Mouse (Mus musculus) ovary, postnatal 10 days (tissue): Measurements from ENCODE around the gene Ptcd1.
"Not testable (repeated sequence)": the region's sequence is repeated elsewhere in the genome, so short reads cannot be mapped to it uniquely, and the experiment has no call there.

Source experiments
- DNase-seq: peaks from one replicate; pipeline ENCODE4 v3.0.0; 2022; ENCODE audit warnings: low spot score

The Ptcd1 gene

DNA sequence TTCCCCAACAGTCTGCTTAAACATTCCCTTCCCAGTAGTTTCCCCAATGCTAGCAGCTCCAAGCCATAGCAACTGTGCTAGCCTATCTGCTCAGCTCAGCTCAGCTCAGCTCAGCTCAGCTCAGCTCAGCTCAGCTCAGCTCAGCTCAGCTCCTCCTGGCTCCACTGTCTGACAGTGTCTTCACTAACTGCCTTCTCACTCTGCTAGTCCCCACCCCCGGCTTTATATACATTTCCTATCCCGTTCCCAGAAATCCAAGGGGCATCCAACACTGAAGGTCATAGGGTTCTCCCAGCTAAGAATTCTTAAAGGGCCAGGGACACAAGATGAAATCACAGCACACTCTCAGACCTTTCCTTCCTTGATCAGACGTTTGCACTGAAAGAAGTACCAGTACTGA, 2.2 kb downstream of the Ptcd1 start:
- DNase-seq, result no peak

DNA sequence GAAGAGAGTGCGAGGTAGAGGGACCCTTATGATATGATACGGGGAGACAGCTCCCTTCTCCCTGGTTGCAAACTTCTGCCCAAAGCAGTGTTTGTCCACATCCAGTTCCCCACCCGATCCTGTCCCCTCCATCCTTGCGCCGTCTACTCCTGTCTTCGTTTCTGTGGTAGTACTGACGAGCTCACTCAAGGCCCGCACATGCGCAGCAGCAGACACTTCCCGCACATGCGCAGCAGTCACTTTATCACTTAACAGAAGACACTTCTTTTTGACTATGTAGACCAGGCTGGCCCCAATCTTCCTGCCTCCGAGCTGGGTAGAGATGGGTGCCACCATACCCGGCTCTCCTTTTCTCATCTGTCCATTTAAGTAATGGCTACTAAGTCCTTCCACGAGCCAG, 5.5 kb downstream of the Ptcd1 start:
- no peak for DNase-seq

DNA sequence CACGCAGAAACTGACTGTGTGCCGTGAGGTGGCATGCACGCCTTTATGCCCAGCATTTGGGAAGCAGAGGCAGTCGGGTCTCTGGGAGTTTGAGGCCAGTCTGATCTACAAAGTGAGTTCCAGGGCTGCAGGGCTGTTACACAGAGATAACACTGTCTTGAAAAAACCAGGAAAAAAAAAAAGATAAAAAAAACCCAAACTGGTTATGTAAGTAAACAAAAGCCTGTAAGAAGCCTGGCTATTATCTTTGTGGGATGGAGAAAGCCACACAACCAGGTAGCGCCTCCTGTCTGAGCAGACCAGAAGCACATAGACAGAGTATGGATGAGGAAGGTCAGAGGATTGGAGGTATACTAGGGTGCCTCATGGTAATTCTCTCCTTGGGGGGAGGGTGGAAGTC, 14.2 kb downstream of the Ptcd1 start:
- DNase-seq, result no peak

DNA sequence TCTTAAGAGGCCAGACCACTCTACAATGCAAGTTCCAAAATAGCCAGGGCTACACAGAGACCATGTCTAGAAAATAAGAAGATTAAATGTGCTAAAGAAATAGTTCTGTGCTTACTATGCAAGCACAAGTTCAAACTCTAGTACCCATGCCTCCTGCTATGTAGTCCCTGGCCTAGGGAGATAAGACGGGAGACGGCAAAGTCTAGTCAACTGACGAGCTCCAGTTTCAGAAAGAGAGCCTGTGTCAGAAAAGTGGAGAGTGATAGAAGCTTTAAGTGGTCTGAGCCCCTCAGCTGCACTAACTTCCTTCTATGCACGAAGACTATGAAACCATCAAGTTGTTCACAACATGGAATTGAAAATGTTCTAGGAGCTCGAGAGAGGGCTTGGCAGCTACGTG, 17.6 kb downstream of the Ptcd1 start:
- DNase-seq, result no peak

DNA sequence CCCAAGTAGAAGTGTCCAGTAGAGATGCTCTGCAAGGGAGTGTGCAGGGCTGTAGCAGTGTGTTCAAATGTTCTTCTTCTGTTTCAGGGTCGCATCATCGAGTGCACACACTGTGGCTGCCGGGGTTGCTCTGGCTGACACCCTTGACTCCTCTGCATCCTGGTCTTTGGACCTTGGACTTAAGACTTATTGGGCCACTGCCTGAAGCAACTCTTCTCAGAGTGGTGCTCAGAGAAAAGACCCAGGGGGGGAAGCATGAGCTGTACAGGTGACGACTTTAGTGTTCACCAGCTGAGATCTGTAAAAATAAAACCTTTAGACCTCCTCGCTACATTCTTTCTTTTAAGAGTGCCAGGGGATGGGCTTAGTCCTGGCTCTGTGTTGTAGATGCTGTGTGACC, 19.2 kb downstream of the Ptcd1 start:
- DNase-seq, result no peak

DNA sequence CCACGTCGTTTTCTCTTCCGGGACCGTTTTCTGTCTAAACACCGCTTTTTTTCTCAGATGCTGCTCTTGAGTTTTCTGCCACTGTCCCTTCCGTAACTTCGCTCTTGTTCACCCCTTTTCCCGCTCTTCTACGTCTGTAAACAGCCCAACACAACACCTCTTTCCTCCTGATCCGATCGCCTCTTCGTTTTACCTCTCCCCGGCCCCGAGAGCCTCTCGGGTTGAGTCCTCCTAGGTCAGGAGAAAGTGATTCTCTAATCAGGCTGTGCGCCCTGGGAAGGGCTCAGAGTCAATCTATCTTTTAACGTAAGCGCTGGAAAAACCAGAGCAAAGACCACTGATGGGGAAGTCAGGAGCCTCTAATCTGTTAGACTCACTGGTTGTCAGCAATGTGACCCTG, 26.3 kb downstream of the Ptcd1 start:
- no peak for DNase-seq

DNA sequence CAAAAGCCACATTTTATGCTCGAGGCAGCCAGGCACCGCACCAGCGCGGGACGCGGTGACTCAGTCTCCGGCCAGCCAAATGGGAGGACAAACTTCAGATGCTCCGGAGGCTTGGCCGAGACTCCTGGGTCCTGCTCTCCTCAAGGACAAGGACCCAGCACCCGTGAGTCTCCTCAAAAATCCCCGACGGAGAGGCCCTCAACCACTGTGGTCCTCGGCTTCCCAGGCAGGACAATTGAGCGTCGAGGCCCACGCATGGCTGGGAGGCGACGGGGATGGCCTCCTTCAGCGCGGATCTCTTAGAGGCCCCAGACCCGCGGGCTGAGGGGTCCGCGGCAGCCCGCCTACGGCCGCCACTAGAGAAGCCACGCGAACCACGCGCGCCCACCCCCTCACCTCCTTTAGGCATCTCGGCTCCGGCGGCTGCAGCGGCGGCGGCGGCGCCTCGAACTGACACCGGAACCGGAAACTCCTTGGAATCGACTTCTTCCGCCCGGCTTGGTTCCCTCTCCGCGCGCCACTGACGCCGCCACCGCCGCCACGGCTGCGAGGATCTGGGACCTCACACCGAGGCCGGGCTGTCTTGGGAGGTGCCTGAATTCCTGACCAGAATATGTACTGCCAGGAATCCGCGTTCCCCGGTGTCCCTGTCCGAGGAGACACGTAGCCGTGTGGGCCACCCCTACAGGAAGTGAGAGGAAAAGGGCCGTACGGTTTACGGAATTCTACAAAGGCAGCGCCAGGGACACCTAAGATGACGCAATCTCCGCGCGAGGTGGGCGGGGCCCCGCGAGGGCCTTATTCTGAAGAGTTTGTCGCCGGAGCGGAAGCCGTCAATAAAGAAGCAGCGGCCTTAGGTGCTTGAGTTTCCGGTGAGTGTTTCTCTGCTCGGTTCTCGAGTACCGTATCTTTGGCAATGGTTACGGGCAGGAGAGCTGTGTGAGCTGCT, 27.1 kb downstream of the Ptcd1 start, which contains the start of the genes Pdap1 and Bud31:
Gene Pdap1, minus strand, starts transcription at position 668 of the 949 bp plus-strand sequence.
Gene Bud31, plus strand, starts transcription at position 792 of the 949 bp plus-strand sequence.
- peak; percentile 98 for DNase-seq

DNA sequence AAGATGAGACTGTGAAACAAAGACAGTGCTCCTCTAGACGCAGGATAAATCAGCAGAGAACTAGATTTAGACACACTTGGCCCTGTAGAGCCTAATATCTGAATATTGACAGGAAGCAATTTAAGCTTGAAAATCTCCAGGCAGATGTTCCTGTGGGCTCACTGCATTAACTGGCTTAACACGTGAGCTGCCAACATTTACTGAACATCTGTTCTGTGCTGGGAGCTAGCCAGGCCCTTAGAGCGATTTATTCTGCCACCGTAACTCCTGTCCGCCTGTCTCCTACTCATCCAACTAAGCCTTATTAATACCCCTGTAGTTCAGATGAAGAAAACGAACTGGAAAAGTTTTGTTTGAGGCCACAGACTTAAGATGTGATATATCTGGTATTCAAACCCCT, 28.1 kb downstream of the Ptcd1 start:
- DNase-seq, result no peak

DNA sequence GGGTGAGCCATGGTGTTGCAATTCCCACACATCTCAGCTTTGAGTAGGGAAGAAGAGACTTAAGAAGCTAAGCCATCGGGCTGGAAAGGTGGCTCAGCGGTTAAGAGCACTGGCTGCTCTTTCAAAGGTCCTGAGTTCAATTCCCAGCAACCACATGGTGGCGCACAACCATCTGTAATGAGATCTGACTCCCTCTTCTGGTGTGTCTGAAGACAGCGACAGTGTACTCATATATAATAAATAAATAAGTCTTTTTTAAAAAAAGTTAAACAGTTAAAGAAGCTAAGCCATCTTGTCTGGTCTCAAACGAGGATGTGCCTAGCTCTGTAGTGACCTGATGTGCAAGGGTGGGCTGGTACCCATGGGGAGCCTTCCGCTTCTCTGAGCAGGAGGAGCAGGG, 33.6 kb downstream of the Ptcd1 start:
- not testable (repeated sequence) for DNase-seq

DNA sequence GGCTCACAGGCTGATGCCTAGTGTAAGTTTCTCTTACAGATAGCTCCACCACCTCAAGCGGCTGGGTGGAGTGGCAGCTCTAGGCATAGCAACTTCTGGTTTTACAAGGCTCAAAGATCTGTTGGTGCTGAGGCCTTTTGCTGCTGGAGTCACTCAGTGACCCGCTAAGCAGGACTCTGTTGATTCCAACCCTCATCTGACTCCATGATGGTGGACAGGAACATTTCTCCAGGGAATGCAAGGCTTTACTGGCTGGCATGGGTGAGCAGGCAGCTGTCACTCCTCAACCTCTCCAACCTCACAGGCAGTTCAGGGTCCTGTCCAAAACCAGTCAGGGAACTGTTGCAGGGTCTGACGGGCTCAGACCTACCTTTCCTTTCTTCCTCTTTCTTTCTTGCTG, 35.9 kb downstream of the Ptcd1 start:
- DNase-seq, result no peak

DNA sequence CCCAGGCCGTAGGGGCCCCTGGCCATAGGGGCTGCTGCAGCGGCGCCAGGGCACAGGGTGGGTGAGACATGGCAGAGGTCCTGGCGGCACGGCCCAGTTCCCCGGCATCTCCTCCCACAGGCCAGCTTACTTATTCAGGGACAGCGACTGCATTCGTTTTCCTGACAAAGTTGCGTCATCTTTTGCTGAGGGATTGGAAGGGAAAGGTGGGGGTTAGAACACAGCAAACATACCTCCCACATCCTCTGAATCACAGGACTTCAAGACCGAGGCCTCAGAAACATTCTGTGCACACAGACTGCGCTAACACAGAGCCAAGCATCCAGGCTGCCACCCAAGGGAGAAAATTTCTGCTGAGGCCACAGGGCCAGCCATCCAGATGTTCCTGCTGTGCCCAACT, 36.7 kb downstream of the Ptcd1 start:
- DNase-seq, result no peak

DNA sequence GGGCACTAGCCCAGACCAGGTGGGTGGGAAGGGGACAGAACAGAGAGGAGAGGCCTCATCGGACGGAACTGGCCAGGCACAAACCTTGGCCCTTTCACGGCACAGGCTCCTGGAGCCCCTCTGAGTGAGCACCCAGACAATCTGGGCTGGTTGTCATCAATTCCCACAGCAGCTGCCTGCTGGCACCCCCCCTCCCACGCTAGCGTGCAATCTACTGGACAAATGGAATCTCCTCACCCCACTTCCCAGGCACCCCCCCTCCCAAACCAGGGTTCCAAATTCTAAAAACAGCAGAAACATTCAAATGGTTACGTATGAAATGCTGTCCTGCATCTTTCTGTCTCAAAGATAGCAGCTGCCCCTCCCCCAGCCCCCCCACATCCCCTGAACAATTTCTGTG, 37.1 kb downstream of the Ptcd1 start:
- not testable (repeated sequence) for DNase-seq

DNA sequence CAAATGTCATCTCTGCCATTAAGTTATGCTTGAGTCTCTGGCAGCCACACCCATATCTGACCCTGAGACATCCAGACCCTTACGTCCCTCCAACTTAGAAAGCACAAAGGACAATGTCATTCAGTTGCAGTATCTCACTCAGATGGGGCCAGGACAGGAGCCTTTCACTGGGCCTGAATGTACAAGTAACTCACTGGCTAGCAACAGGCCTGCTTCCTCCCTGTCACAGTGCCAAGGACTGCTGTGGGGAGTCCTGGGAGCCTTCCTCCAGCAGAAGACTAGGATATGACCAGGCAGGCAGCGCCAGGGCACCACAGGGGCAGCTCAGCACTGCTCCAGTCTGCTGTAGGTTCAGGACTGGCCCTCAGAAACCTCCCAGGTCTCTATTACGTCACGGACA, 37.8 kb downstream of the Ptcd1 start:
- DNase-seq, result no peak

DNA sequence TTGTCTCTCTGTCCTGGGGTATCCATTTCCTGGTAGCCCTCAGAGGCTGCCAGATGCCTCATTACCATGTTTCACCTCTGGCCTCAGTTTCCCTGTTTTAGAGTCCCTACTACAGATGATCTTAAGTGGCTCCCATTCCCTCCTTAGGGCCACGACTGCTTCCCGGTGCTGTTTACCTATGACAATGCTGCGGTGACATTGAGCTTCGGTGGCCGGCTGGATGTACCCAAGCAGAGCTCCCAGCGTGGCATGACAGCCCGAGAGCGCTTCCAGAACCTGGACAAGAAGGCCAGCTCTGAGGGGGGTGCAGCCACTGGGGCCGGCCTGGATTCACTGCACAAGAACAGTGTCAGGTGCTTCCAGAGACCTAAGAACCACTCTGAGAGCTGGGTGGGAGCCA, 40.3 kb downstream of the Ptcd1 start:
- no peak for DNase-seq

DNA sequence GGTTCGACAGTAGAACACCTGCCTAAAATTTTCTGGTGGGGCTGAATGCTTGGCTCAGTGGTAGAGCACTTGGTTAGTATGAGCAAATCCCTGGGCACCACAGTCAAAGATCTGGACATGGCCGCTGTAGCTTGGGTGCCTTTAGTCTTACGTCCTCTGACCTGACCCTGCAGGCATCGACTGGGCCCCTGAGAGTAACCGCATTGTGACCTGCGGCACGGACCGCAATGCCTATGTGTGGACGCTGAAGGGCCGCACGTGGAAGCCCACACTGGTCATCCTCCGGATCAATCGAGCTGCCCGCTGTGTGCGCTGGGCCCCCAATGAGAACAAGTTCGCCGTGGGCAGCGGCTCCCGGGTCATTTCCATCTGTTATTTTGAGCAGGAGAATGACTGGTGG, 43.5 kb downstream of the Ptcd1 start:
- no peak for DNase-seq

DNA sequence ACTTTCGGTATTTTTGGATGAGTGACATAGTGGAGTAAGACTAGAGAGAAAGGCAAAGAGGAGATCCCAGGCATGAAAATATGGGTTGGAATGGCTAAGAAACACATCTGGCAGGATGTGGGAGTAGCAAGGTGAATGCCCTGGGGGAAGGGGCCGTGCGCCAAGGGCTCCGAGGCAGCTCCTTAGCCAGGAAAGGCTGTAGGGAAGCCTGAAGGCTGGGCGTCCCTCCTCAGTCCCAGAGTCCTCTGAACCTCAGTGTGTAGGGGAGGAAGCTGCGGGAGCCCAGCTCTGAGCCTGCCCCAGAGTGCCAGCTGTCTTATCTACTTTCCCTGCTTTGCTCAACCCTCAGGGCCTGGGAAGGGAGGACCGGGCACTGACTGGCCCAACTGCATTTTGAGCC, 46.0 kb downstream of the Ptcd1 start:
- DNase-seq, result no peak

DNA sequence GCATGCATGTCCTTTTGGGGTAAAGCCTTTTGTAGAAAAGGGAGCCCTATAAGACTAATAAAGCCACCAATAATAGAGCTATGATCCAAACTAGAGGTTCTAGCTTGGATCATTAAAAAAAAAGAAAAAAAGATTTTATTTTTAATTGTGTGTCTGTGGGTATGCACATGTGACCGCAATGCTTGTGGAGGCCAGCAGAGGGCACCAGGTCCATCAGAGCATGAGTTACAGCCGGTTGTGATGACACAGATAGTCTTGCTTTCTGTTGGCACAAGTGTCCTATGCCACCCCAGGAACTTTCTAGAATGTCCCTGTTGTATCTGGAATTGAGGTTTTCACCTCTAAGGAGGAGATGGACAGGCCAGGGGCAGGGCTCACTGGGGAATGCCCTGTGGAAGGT, 47.5 kb downstream of the Ptcd1 start:
- no peak for DNase-seq

DNA sequence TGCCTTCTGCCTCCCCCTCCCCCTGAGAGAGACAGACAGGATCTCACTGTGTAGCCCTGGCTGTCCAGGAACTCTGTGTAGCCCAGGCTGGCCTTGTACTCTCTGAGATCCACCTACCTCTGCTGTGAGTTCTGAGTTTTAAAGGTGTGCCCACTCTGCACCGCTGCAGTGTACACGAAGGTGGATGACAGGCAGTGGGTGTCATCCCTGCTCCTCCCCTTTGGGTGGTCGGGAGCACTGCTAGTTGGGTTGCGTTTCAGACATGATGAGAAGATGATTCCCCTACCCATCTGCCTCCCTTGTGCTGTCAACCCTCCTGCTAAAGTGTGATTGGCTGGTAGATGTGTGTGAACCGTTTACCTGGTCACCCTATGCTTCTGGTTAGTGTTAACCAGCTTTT, 48.4 kb downstream of the Ptcd1 start:
- no peak for DNase-seq

DNA sequence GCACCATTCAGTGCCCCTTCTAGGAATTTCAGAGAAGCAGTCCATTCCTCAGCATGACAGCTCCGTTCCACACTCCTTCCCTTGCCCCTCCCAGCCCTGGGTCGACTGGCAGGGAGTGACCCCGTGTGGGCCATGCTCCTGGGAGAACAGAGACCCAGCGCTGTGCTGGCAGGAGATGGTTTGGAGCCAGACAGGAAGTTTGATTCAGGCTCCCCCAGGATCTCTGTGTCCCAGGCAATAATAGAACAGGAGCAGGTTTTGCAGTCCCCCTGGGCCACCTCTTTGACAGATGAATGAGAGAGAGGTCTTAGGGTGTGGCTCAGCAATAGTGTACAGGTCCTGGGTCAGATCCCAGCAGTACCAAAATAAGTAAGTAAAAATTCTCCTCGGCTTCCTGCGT, 48.9 kb downstream of the Ptcd1 start:
- DNase-seq, result no peak

DNA sequence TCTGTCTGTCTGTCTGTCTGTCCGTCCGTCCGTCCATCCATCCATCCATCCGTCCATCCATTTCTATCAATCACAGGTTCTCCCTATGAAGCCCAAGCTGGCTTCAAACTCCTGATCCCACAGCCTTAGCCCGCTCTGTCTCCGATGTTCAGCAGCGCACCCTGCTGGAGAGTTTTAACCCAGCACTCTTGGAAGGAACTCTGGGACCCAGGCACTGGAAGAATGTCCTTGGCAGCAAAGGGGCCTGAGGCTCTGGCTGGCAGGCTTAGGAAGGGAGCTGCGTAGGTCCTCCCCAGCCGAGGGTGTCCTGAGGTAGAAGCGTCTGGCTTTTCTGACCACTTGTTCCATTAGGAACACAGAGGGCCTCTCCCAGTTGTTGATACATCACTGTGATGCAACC, 50.0 kb downstream of the Ptcd1 start:
- peak; percentile 35 for DNase-seq

DNA sequence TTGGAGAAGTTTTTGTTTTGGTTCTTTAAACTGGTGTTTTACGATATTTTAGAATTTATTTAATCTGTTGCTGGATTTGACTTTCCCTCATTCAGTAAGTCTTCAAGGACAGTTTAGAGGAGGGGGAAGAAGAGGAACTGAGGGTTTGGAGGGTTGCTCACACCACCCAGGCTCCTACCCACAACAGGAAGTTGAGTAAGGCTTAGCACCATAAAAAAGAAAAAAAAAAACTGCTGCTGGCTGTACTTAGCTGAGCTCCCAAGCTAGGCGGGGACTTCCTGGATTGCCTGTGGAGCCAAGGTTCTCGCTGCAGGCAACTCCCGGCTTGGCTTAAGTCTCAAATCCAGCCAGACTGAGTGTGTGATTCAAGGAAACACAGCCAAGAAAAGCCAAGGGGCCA, 50.6 kb downstream of the Ptcd1 start:
- no peak for DNase-seq

DNA sequence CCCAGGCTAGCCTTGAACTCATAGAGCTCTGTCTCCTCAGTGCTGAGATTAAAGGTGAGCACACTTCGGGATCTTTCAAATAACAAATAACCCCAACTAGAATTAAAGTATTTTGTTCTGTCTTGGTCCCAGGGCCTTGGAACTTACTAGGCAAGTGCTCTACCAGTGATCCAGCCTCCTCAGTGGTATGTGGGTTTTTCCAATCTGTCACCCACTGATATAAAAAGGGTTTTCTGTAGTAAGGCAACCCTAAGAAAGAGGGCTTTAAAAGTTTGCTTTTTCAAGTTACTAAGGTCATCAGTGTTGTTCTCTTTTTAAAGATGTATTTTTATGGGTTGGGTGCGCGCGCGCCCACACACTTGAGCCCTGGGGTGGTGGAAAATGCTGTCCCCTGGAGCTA, 51.2 kb downstream of the Ptcd1 start:
- DNase-seq, result no peak

DNA sequence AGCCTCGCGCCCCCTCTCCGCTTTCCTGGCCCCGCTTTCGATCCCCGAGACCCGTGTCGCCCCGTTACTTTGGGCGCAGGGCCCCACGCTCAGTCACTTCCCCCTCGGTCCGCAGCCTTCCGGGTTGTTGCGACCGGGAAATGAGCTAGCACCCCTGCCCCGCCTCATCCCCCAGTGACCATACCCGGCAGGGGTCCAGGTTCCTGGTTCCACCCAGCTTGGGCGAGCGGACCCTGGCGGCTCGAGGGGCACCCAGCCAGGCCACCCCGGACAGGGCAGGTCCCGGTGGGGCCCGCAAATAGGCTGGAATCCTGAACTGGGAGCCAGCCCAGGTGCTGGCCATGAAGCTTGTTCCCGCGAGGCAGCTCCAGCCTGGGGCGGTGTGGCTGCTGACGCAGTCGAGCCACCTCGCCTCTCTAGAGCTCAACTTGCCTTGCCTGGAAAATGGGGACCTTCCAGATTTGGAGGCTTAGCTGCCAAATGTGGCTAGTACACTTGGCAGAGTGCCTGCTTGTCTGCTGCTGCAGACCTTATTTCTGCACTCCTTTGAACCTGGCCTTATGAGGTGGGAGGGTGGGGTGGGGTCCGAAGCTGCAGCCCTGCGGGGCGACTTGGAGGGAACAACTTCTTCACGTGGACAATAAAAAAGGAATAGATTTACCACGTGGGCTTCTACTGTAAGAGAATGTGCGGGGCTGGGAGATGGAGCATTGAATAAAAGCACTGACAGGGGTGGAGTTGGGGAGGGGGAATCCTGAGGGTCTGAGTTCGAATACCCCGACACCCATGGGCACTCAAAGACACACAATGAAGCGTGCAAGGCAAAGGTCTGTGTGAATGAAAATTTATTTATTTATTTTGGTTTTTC, 52.1 kb downstream of the Ptcd1 start:
- DNase-seq, result peak; percentile 50
